Mouse (Mus musculus) liver, embryonic 14.5 days (tissue): ENCODE measurements at regions not wholly inside any gene's neighbourhood (a gene's known extent, or its start where the extent isn't known, plus 50 kb on each side); places are given as distances from the start of the nearest gene placed in this dataset.

Experiments used
- ATAC-seq: fragments of 200-750 bp; cut with Nextera tagmentation; 2 replicates; pipeline ENCODE4 v1.8.0; 2017; ENCODE audit warnings: moderate number of reproducible peaks, mild to moderate bottlenecking, moderate library complexity; ENCODE audit not compliant: insufficient read depth
- DNase-seq, 3 experiments: peaks; one replicate each; pipeline ENCODE4 v3.0.0-alpha.2; 2012 to 2013; ENCODE audit warnings: low read depth in 3 of 3, low spot score in 3 of 3
- H3K27ac ChIP-seq: fragments of 300-500 bp; sonication (generic); 2 replicates; pipeline ENCODE4 v1.5.1; 2014; ENCODE audit warnings: moderate library complexity, mild to moderate bottlenecking, control low read depth, inconsistent platforms
- H3K27me3 ChIP-seq: fragments of 300-500 bp; sonication (generic); 2 replicates; pipeline ENCODE4 v1.6.1; 2014; ENCODE audit warnings: mild to moderate bottlenecking, low read length, moderate library complexity; ENCODE audit not compliant: control insufficient read depth, insufficient read depth
- H3K36me3 ChIP-seq: fragments of 300-500 bp; sonication (generic); replicated peaks from 2 replicates; pipeline ENCODE4 v1.6.1; 2014; ENCODE audit warnings: low read depth; ENCODE audit not compliant: control insufficient read depth, insufficient read depth
- H3K4me1 ChIP-seq, 2 experiments: fragments of 200-500 bp in 1 of 2; fragments of 300-500 bp in 1 of 2; sonication (generic) in 1 of 2; replicated peaks; 2 replicates each; pipeline ENCODE4 v1.6.1; 2012 to 2014; ENCODE audit warnings: antibody characterized with exemption in 1 of 2, inconsistent platforms in 1 of 2, low read length in 1 of 2; ENCODE audit not compliant: control insufficient read depth in 2 of 2, insufficient read depth in 2 of 2
- H3K4me2 ChIP-seq: fragments of 300-500 bp; sonication (generic); 2 replicates; pipeline ENCODE4 v1.6.1; 2014; ENCODE audit warnings: low read depth, mild to moderate bottlenecking, control low read depth, moderate library complexity
- H3K4me3 ChIP-seq, 2 experiments: fragments of 200-500 bp in 1 of 2; fragments of 300-500 bp in 1 of 2; sonication (generic) in 1 of 2; 2 replicates each; pipeline ENCODE4 v1.5.1; 2012 to 2014; ENCODE audit warnings: low read depth in 2 of 2, low read length in 2 of 2, mild to moderate bottlenecking in 2 of 2, control low read depth in 1 of 2, inconsistent platforms in 1 of 2, moderate library complexity in 1 of 2; ENCODE audit not compliant: insufficient read depth in 1 of 2
- H3K9ac ChIP-seq: fragments of 300-500 bp; sonication (generic); replicated peaks from 2 replicates; pipeline ENCODE4 v1.6.1; 2014; ENCODE audit warnings: mild to moderate bottlenecking, control low read depth, moderate library complexity
- H3K9me3 ChIP-seq: fragments of 300-500 bp; sonication (generic); 2 replicates; pipeline ENCODE4 v1.6.1; 2016; ENCODE audit warnings: low read length, mixed read lengths; ENCODE audit not compliant: control insufficient read depth
- CTCF ChIP-seq: IDR thresholded peaks from 2 replicates; pipeline ENCODE4 v1.5.1; 2016; ENCODE audit warnings: antibody characterized with exemption, low read depth, control low read depth
- EP300 ChIP-seq: IDR thresholded peaks from 2 replicates; pipeline ENCODE4 v1.6.1; 2016; ENCODE audit warnings: antibody characterized with exemption, low read depth
- WGBS: fragments of 180-500 bp; shearing (Covaris S2); extraction: QIAGEN DNeasy Blood & Tissue Kit; methylation state at CpG from one replicate; pipeline ENCODE4 v1.1.7; 2014; ENCODE audit not compliant: insufficient replicate concordance; 5-methylcytosine and 5-hydroxymethylcytosine counted together

DNA sequence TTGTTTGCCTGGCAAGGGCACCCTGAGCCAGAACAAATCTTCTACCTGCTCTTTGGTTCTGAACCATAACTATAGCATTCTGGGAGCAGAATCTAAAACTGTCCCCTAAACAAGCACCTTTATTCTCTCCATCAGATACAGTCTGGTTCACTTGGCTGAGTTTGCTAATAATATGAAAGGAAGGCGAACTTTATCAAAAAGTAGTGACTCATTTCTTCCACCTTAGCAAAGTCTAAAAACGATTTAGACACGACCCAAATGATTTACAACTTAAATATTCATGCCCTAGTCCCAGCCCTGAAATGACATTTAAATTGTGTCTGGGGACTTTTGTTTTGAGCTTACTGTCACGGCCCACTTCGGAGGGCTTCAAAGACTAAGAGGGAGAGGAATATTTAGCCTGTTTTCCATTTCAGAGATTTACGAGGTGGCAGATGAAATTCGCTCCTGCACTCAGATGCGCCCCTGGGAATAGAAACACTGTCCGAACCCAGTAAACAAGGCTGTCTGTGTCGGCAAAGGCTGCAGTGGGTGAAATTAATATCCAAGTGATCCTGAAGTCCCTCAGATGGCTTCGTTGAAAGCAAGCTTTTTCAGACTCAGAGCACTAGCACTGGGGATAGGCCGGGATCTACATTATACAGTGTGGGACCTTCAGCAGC lies 184.6 kb downstream of the Rps15a start:
- no peak overlapping the region for H3K4me3 ChIP-seq
- no peak for DNase-seq
- H3K9ac ChIP-seq, result no peak overlapping the region
- H3K4me2 ChIP-seq, result no peak overlapping the region
- no peak overlapping the region for H3K27ac ChIP-seq
- no peak for ATAC-seq
- WGBS, result 65% methylated on average over 12 of the region's 12 CpGs
- no peaks in the 10 kb centered on the region for H3K36me3 ChIP-seq
- no peaks in the 10 kb centered on the region for H3K9me3 ChIP-seq
- no peaks in the 10 kb centered on the region for H3K27me3 ChIP-seq
- H3K4me1 ChIP-seq, result no peaks in the 10 kb centered on the region
- TF ChIP-seq EP300, result no peak
- TF ChIP-seq CTCF, result no peak

DNA sequence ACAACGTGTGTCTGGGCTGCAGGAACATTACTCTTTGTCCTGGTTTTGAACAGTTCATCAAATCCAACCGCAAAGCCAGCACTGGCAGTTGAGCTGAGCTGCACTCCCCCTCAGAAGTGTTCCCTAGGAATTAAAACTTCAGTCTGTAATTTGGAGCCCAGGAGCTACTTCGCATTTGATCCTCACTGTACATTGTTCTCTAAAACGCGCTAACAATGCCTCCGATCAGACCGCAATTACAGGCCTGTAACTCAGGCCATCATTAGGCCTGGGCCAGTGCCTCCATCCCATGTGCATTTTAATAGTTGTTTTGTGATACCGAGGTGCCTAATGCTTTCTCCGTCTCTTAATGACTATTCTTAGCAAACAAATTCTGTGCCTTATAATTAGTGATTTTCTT lies 185.6 kb downstream of the Rps15a start:
- TF ChIP-seq EP300, result no peak
- no peak for TF ChIP-seq CTCF
- 77% methylated on average over 9 of the region's 9 CpGs for WGBS
- Histone ChIP-seq H3K9me3 (no peaks in the 10 kb centered on the region), H3K9ac (no peak overlapping the region), H3K4me2 (no peak overlapping the region), H3K4me3 (no peak overlapping the region), H3K27me3 (no peaks in the 10 kb centered on the region), H3K27ac (no peak overlapping the region), H3K36me3 (no peaks in the 10 kb centered on the region), H3K4me1 (no peaks in the 10 kb centered on the region)
- no peak for DNase-seq
- no peak for ATAC-seq

DNA sequence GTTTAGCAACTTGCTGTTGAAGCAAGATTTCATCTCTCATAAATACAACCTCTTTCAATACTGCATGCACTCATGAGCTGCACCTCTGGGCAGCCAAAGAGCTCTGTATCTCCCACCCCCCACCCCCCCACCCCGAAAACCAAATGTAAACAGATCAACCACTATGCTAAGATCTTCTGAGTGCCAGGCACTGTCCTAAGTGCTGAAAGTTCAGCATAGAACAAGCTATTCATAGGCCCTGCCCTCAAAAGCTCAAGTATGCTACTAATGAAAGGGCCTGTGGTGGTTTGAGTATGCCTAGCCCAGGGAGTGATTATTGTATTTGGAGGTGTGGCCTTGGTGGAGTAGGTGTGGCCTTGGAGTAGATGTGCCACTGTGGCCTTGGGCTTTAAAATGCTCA lies 189.6 kb downstream of the Rps15a start:
- ATAC-seq, result no peak
- Histone ChIP-seq H3K4me2 (no peak overlapping the region), H3K36me3 (no peaks in the 10 kb centered on the region), H3K27ac (no peak overlapping the region), H3K4me1 (no peaks in the 10 kb centered on the region), H3K4me3 (no peak overlapping the region), H3K27me3 (no peaks in the 10 kb centered on the region), H3K9ac (no peak overlapping the region), H3K9me3 (no peaks in the 10 kb centered on the region)
- TF ChIP-seq EP300, result no peak
- no peak for DNase-seq
- 8% methylated on average over 1 of the region's 1 CpGs for WGBS

DNA sequence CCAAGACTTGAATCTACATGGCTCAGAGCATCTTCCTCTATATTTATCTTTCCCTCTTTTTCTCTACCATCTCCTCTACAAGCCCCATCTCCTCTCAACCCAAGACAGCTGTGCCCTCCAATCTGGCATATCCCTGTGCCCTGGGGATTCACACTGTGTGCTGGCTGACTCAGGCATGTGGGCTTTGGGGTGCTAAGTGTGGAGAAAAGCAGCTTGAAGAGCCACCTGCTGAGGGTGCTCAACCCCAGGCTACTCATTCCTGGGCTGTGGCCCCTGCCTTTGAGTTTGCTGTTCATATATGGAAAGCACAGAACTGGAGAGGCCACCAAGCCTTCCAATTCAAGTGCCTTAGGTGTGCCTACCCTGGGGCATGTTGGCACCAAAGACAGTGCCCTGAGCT lies 193.7 kb downstream of the Rps15a start:
- no peak for DNase-seq
- no peaks in the 10 kb centered on the region for H3K4me1 ChIP-seq
- no peak overlapping the region for H3K27ac ChIP-seq
- no peaks in the 10 kb centered on the region for H3K27me3 ChIP-seq
- H3K4me3 ChIP-seq, result no peak overlapping the region
- H3K9ac ChIP-seq, result no peak overlapping the region
- H3K36me3 ChIP-seq, result no peaks in the 10 kb centered on the region
- H3K4me2 ChIP-seq, result no peak overlapping the region
- no peak for ATAC-seq
- no peak for TF ChIP-seq CTCF
- no peak for TF ChIP-seq EP300
- H3K9me3 ChIP-seq, result no peaks in the 10 kb centered on the region

DNA sequence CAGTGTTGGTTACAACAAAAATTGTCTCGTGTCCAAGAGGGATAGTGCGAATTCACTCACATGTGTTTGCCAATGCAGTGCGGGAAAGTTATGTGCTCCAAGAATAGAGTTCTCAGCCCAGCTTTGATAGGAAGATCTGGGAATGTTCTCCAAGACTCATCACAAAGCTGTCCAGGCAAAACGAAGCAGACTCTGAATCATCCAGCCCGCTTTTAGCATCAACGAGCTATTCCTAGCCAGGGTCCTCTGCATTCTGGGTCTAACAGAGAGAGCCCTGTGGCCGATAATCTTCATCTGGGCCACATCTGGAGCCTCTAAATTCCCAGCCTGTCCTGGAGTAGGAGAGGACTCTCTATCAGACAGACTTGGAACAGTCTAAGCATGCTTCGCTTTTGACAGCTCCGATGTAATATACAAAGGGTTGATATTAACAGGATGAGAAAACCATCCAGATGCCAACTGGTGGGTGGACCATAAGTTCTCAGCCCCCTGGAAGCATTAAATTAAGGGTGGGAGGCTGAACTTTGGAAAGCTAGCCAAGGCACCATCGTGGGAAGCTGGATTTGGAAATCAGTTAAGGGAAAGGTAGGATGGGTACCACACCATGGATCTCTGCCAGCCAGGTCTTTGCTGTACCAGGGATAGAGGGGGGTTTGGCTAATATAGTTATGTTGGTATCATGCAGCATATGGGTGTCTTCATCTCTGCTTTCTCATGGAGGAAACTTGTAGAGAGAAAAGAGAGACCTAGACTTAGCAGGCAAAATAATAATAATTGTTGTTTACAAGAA lies 197.6 kb downstream of the Rps15a start:
- ATAC-seq, result no peak
- H3K4me1 ChIP-seq, result no peaks in the 10 kb centered on the region
- 67% methylated on average over 10 of the region's 10 CpGs for WGBS
- no peak for TF ChIP-seq CTCF
- H3K27me3 ChIP-seq, result no peaks in the 10 kb centered on the region
- no peak for DNase-seq
- no peaks in the 10 kb centered on the region for H3K36me3 ChIP-seq
- H3K27ac ChIP-seq, result no peak overlapping the region
- H3K9ac ChIP-seq, result no peak overlapping the region
- no peaks in the 10 kb centered on the region for H3K9me3 ChIP-seq
- no peak overlapping the region for H3K4me3 ChIP-seq
- H3K4me2 ChIP-seq, result no peak overlapping the region
